Mouse (Mus musculus) gastrocnemius, postnatal 4 days (tissue): ENCODE measurements around the gene Gdpd4. TPM values are rescaled to one million over a fixed set of nuclear protein-coding genes. Genes with fewer than 3 reads are reported as not detected.

ENCODE experiments used
- DNase-seq, 2 experiments: peaks; one replicate each; pipeline ENCODE4 v3.0.0; 2021 to 2022; ENCODE audit warnings: low spot score in 2 of 2, mixed read lengths in 2 of 2
- total RNA-seq, 2 experiments: library from RNA; stranded (reverse); gene quantifications; 2 replicates each; pipeline ENCODE4 v1.2.3; 2021

Gene Gdpd4
- total RNA-seq, 2 experiments from 2014 or later, result 0.13 TPM; not detected in 1

DNA sequence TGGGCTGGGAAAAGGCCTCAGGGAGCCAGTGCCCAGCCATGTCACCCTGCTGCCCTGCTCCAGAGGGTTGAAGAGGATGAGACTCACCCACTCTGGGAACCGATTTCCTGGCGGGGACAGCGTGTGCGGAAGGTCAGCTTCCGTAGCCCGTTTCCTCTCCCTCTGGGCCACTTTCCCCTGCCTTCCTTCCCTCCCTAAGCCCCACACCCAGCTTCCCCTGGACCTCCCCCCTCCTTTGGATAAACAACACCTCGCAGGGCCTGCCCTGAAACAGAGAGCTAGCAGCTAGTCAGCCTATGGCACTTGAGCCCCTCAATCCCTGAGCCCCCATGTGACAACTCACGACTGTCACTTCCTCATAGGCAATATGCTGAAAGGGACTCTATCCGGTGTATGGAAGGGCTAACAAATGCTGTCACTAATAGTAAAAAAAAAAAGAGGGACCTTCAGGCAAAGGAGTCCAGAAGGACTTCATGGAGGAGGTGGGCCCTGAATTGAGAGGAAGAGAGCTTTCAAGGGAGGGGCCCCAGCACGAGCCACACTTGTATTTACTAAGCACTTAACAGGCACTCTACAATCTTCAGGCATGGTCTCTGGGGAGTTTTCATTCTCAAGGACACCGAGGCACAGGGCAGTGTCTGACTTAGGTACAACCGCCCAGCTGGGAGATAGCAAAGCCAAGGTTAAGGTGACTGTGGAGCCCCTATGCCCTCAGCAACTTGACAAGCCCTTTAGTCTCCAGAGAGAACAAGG is 165.0 kb downstream of the Gdpd4 start:
- DNase-seq, result no peak

DNA sequence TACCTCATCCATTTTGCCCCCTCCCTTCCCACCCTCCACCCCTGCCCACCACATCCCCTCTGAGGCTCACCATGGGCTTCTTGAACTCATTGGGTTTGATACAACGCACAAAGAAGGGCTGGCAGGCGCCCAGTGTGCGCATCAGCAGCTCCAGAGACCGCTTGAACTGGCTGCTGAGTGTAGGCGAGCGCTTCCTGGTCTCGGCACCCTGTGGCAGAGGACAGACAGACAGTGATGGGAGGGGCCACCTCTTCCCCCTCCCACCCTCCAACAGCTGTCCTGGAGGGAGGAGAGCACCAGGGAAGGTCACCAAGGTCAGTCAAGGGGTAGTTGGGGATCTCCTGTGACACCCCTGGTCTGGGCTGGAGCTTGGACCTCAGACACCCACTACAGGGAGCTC is 165.6 kb downstream of the Gdpd4 start:
- DNase-seq, result no peak

DNA sequence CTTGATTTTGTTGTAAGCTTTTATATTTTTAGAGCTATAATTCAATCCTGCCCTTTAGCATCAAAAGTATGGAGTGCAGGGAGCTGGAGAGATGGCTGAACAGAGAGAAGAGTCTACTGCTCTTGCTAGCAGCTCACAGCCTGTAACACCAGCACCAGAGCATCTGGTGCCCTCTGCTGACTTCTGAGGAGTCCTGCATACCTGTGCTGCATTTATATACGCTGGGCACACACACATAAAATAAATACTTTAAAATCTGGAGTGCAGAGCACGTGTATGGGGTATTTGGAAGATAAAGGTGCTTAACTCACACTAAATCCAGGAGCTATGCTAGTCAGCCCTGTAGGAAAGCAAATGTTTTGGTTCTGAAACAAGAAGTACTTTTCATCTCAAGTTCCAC is 166.6 kb downstream of the Gdpd4 start:
- no peak for DNase-seq

DNA sequence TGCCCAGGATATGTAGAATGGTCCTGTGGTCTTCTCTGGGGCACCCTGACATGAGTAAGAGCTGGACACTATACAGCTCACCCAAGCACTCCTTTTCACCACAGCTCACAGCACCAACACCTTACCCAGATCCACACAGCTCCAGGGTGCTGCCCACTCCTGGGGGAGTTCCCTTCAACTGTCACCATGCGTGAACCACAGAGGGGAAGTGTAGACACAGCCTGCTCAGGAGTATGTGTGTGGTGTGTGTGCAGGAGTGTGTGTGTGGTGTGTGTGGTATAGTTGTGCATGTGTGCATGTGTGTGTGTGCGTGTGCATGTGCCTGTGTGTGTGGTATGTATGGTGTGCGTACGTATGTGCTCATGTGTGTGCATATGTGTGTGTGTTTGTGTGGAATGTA is 176.1 kb downstream of the Gdpd4 start:
- no peak for DNase-seq

DNA sequence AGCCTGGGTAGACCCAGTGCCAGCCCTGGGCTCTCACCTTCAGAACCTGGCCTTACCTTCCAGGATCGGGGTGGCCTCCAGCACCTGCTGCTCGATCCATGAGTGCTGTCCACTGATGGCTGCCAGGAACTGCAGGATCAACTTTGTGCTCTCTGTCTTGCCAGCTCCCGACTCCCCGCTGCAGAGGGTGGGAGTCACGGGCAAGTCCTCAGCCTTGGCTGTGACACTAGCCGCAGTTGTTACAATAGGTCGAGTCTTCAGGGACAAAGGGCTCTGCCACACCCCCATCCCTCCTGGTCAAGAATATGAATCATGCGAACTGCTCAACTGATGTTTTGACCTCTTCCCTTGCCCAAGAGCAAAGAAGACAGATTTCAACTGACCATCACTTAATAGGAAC is 177.8 kb downstream of the Gdpd4 start:
- DNase-seq, result no peak

Other genes starting within 250 kb of the Gdpd4 start
- gene Clns1a, start 223.3 kb upstream of the Gdpd4 start, total RNA-seq, result 10 to 100 TPM; 52.1 to 56.3 TPM
- 1 to 10 TPM; 2.6 to 3.1 TPM for gene Aqp11, start 181.7 kb upstream of the Gdpd4 start, total RNA-seq
- gene Pak1, start 131.4 kb upstream of the Gdpd4 start, total RNA-seq, result 100 to 1,000 TPM; 123 to 124 TPM
- gene Myo7a, start 199.6 kb downstream of the Gdpd4 start, total RNA-seq, result 1 to 10 TPM; 7.0 to 7.1 TPM
- gene Omp, start 225.5 kb downstream of the Gdpd4 start, total RNA-seq, result under 1 TPM; 0.32 to 0.36 TPM